Mouse (Mus musculus): Measurements from ENCODE around the gene Umodl1. TPM values are rescaled to one million over a fixed set of nuclear protein-coding genes. Genes with fewer than 3 reads are reported as not detected.

The Umodl1 gene
- polyA plus RNA-seq, 1 experiment from 2014 or later, result not detected

- WGBS, result 83% methylated on average over 6 of the region's 6 CpGs
- ATAC-seq (ENCODE audit: low FRiP score), result no peak
- Histone ChIP-seq H3K4me3 (ENCODE audit: low read depth, low read length) (no peak overlapping the region), H3K36me3 (ENCODE audit: control insufficient read depth, insufficient read depth, low read length) (no peaks in the 10 kb centered on the region), H3K4me2 (replicated peaks; ENCODE audit: low read depth, low read length) (no peak overlapping the region), H3K27me3 (ENCODE audit: control insufficient read depth, insufficient read depth, low read length) (no peaks in the 10 kb centered on the region), H3K9ac (ENCODE audit: low read depth, low read length) (no peak overlapping the region), H3K4me1 (replicated peaks; ENCODE audit: control insufficient read depth, insufficient read depth, low read length) (no peaks in the 10 kb centered on the region), H3K9me3 (ENCODE audit: control insufficient read depth, low read length) (no peaks in the 10 kb centered on the region; the same call in 1 of the 2 replicates), H3K27ac (ENCODE audit: low read depth, low read length) (no peak overlapping the region)
- DNase-seq (ENCODE audit: low spot score), result no peak
These were observed 72.5 kb downstream of the Umodl1 start for GRCm38 (mm10) chr17:31026986-31027385.

GRCm38 (mm10) chr17:31027723-31028122 is 73.3 kb downstream of the Umodl1 start:
- ATAC-seq (ENCODE audit: low FRiP score) (no peak), DNase-seq (ENCODE audit: low spot score) (no peak)
- 92% methylated on average over 6 of the region's 6 CpGs for WGBS
- Histone ChIP-seq H3K9me3 (ENCODE audit: control insufficient read depth, low read length) (no peaks in the 10 kb centered on the region; the same call in 1 of the 2 replicates), H3K4me1 (replicated peaks; ENCODE audit: control insufficient read depth, insufficient read depth, low read length) (no peaks in the 10 kb centered on the region), H3K4me2 (replicated peaks; ENCODE audit: low read depth, low read length) (no peak overlapping the region), H3K9ac (ENCODE audit: low read depth, low read length) (no peak overlapping the region), H3K27ac (ENCODE audit: low read depth, low read length) (no peak overlapping the region), H3K4me3 (ENCODE audit: low read depth, low read length) (no peak overlapping the region), H3K36me3 (ENCODE audit: control insufficient read depth, insufficient read depth, low read length) (no peaks in the 10 kb centered on the region), H3K27me3 (ENCODE audit: control insufficient read depth, insufficient read depth, low read length) (no peaks in the 10 kb centered on the region)

DNA sequence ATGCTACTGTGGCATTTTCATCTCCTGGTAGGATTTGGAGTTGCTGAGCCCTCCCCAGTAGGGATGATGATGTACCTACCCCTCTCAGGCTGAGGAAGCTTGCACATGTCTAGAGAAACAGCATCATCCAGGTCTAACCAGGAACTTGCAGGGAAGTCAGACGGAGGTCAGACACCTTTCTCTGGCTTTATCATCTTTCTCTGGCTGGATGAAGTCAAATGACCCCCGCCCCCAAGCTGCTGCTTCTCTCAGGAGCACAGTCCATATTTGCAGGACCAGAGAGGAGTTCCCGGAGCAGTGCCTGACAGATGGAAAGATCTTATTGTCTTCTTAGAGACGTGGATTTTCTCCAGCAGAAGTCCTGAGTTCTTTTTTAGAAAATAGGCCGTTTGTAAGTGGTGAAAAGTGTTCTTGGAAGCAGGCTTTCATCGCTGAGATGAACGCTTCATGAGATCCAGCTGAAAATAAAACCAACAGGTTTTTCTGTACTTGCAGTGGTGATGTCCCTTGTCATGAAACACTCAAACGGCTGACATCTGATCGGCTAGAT is 74.5 kb downstream of the Umodl1 start:
- H3K9ac ChIP-seq (ENCODE audit: low read depth, low read length), result no peak overlapping the region
- no peak overlapping the region for H3K27ac ChIP-seq (ENCODE audit: low read depth, low read length)
- DNase-seq (ENCODE audit: low spot score), result no peak
- ATAC-seq (ENCODE audit: low FRiP score), result no peak
- H3K27me3 ChIP-seq (ENCODE audit: control insufficient read depth, insufficient read depth, low read length), result no peaks in the 10 kb centered on the region
- 83% methylated on average over 9 of the region's 9 CpGs for WGBS
- no peaks in the 10 kb centered on the region for H3K36me3 ChIP-seq (ENCODE audit: control insufficient read depth, insufficient read depth, low read length)
- H3K4me1 ChIP-seq (replicated peaks; ENCODE audit: control insufficient read depth, insufficient read depth, low read length), result no peaks in the 10 kb centered on the region; the same call in 1 of the 2 replicates
- H3K4me2 ChIP-seq (replicated peaks; ENCODE audit: low read depth, low read length), result no peak overlapping the region
- no peaks in the 10 kb centered on the region; the same call in 1 of the 2 replicates for H3K9me3 ChIP-seq (ENCODE audit: control insufficient read depth, low read length)
- no peak overlapping the region for H3K4me3 ChIP-seq (ENCODE audit: low read depth, low read length)

DNA sequence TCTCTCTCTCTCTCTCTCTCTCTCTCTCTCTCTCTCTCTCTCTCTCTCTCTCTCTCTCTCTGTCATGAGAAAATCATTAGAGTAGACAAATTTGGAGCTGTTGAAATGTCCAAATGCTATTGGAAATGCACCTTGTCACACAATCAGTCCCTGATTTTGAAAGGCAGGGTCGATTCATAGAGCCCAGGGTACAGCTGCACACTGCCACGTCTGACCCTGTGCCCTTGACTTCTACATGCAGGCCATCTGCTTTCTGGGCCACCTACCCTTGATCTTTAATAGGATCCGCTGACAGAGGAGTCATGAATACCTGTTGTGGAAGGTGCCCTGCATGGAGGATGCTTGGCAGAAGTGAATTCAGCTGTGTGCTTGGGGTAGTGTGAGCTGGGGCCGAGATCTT is 75.0 kb downstream of the Umodl1 start:
- H3K27me3 ChIP-seq (ENCODE audit: control insufficient read depth, insufficient read depth, low read length), result no peaks in the 10 kb centered on the region
- H3K9me3 ChIP-seq (ENCODE audit: control insufficient read depth, low read length), result no peaks in the 10 kb centered on the region; the same call in 1 of the 2 replicates
- H3K27ac ChIP-seq (ENCODE audit: low read depth, low read length), result no peak overlapping the region
- no peak for DNase-seq (ENCODE audit: low spot score)
- 86% methylated on average over 4 of the region's 4 CpGs for WGBS
- H3K36me3 ChIP-seq (ENCODE audit: control insufficient read depth, insufficient read depth, low read length), result no peaks in the 10 kb centered on the region
- H3K9ac ChIP-seq (ENCODE audit: low read depth, low read length), result no peak overlapping the region
- no peak overlapping the region for H3K4me3 ChIP-seq (ENCODE audit: low read depth, low read length)
- H3K4me1 ChIP-seq (replicated peaks; ENCODE audit: control insufficient read depth, insufficient read depth, low read length), result no peaks in the 10 kb centered on the region; the same call in 1 of the 2 replicates
- no peak overlapping the region for H3K4me2 ChIP-seq (replicated peaks; ENCODE audit: low read depth, low read length)
- no peak for ATAC-seq (ENCODE audit: low FRiP score)

DNA sequence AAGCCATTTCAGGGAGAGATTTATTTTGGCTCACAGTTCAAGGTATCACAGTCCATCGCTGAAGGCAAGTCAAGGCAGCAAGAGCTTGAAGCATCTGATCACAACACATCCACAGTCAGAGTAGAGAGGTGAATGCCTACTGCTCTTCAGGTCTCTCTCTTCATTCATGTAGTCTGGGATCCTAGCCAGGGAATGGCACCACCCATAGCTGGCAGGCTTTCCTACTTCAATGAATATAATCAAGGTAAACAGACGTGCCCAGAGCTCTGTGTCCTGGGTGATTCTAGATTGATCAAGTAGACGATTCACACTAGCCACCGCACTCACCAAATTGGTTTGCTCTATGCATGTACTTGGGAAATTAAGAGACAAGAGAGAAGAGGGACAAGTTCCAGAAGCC is 77.9 kb downstream of the Umodl1 start:
- Histone ChIP-seq H3K4me2 (replicated peaks; ENCODE audit: low read depth, low read length) (no peak overlapping the region), H3K36me3 (ENCODE audit: control insufficient read depth, insufficient read depth, low read length) (no peaks in the 10 kb centered on the region), H3K4me1 (replicated peaks; ENCODE audit: control insufficient read depth, insufficient read depth, low read length) (no peaks in the 10 kb centered on the region; the same call in 1 of the 2 replicates), H3K4me3 (ENCODE audit: low read depth, low read length) (no peak overlapping the region), H3K27me3 (ENCODE audit: control insufficient read depth, insufficient read depth, low read length) (no peaks in the 10 kb centered on the region), H3K27ac (ENCODE audit: low read depth, low read length) (no peak overlapping the region), H3K9me3 (ENCODE audit: control insufficient read depth, low read length) (no peaks in the 10 kb centered on the region; the same call in 1 of the 2 replicates), H3K9ac (ENCODE audit: low read depth, low read length) (no peak overlapping the region)
- no peak for ATAC-seq (ENCODE audit: low FRiP score)
- WGBS, result 91% methylated on average over 4 of the region's 4 CpGs
- no peak for DNase-seq (ENCODE audit: low spot score)

- H3K4me3 ChIP-seq (ENCODE audit: low read depth, low read length), result no peak overlapping the region
- 58% methylated on average over 2 of the region's 2 CpGs for WGBS
- H3K9me3 ChIP-seq (ENCODE audit: control insufficient read depth, low read length), result no peaks in the 10 kb centered on the region; the same call in 1 of the 2 replicates
- H3K36me3 ChIP-seq (ENCODE audit: control insufficient read depth, insufficient read depth, low read length), result no peaks in the 10 kb centered on the region
- H3K9ac ChIP-seq (ENCODE audit: low read depth, low read length), result no peak overlapping the region
- H3K27ac ChIP-seq (ENCODE audit: low read depth, low read length), result no peak overlapping the region
- no peak overlapping the region for H3K4me2 ChIP-seq (replicated peaks; ENCODE audit: low read depth, low read length)
- H3K4me1 ChIP-seq (replicated peaks; ENCODE audit: control insufficient read depth, insufficient read depth, low read length), result no peaks in the 10 kb centered on the region; the same call in 1 of the 2 replicates
- ATAC-seq (ENCODE audit: low FRiP score), result no peak
- H3K27me3 ChIP-seq (ENCODE audit: control insufficient read depth, insufficient read depth, low read length), result no peaks in the 10 kb centered on the region
- DNase-seq (ENCODE audit: low spot score), result no peak
These were observed 78.8 kb downstream of the Umodl1 start for GRCm38 (mm10) chr17:31033251-31033650.

DNA sequence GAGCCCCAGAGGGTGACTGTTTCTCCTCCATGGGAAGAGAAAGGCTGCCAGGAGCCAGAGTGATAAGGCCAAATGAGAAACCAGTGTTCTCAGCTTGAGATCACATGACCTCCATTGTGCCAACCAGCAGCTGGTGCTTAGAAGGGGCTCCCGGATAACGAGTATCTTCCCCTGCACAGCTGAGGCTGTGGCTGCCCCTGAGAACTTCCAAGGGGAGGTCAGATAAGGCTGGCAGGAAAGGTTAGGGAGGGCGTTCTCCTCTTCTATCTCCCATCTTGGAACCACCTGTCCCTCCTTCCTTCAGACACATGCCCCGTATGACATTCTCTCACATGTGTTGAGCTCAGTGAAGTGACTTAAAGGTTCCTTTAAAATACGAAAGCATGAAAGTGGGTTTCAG is 79.7 kb downstream of the Umodl1 start:
- Histone ChIP-seq H3K4me3 (ENCODE audit: low read depth, low read length) (no peak overlapping the region), H3K27me3 (ENCODE audit: control insufficient read depth, insufficient read depth, low read length) (no peaks in the 10 kb centered on the region), H3K9ac (ENCODE audit: low read depth, low read length) (no peak overlapping the region; the same call in 1 of the 2 replicates), H3K27ac (ENCODE audit: low read depth, low read length) (peak overlapping the region; percentile 54; the same call in 1 of the 2 replicates), H3K36me3 (ENCODE audit: control insufficient read depth, insufficient read depth, low read length) (no peaks in the 10 kb centered on the region), H3K4me2 (replicated peaks; ENCODE audit: low read depth, low read length) (no peak overlapping the region), H3K9me3 (ENCODE audit: control insufficient read depth, low read length) (no peaks in the 10 kb centered on the region; the same call in 1 of the 2 replicates), H3K4me1 (replicated peaks; ENCODE audit: control insufficient read depth, insufficient read depth, low read length) (no peaks in the 10 kb centered on the region; the same call in 1 of the 2 replicates)
- WGBS, result 57% methylated on average over 5 of the region's 5 CpGs
- no peak for ATAC-seq (ENCODE audit: low FRiP score)
- DNase-seq (ENCODE audit: low spot score), result no peak

- no peak overlapping the region for H3K4me3 ChIP-seq (ENCODE audit: low read depth, low read length)
- H3K27ac ChIP-seq (ENCODE audit: low read depth, low read length), result no peak overlapping the region
- no peaks in the 10 kb centered on the region; the same call in 1 of the 2 replicates for H3K9me3 ChIP-seq (ENCODE audit: control insufficient read depth, low read length)
- H3K9ac ChIP-seq (ENCODE audit: low read depth, low read length), result no peak overlapping the region
- no peak overlapping the region for H3K4me2 ChIP-seq (replicated peaks; ENCODE audit: low read depth, low read length)
- WGBS, result 90% methylated on average over 9 of the region's 9 CpGs
- H3K36me3 ChIP-seq (ENCODE audit: control insufficient read depth, insufficient read depth, low read length), result no peaks in the 10 kb centered on the region
- H3K4me1 ChIP-seq (replicated peaks; ENCODE audit: control insufficient read depth, insufficient read depth, low read length), result no peaks in the 10 kb centered on the region; the same call in 1 of the 2 replicates
- ATAC-seq (ENCODE audit: low FRiP score) (no peak), DNase-seq (ENCODE audit: low spot score) (no peak)
- H3K27me3 ChIP-seq (ENCODE audit: control insufficient read depth, insufficient read depth, low read length), result no peaks in the 10 kb centered on the region
These were observed 80.4 kb downstream of the Umodl1 start for GRCm38 (mm10) chr17:31034674-31035356.

Data from hindbrain, embryonic 11.5 days (tissue).